Mouse (Mus musculus): Measurements from ENCODE around the gene Ptpra.
"Not testable (repeated sequence)": the region's sequence is repeated elsewhere in the genome, so short reads cannot be mapped to it uniquely, and the experiment has no call there.

The Ptpra gene

DNA sequence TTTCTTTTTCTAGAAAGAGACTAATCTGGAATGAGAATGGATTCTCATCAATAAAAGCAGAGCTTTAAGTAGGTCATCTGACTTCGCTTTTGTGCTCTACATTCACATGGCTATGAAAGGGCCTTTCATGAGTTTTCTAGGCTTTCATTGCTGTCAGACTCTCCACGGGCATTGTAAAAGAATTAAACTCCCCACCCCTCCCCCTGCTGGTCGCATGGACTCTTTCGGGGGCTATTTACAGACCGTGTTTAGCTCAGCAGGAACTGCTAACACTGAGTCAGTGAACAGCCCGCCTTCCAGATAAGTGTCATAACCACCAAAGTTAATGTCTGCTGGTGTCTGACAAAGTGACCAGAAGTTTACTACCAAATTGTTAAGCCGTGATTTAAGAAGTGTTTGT lies 41.5 kb downstream of the Ptpra start:
- DNase-seq = no peak

DNA sequence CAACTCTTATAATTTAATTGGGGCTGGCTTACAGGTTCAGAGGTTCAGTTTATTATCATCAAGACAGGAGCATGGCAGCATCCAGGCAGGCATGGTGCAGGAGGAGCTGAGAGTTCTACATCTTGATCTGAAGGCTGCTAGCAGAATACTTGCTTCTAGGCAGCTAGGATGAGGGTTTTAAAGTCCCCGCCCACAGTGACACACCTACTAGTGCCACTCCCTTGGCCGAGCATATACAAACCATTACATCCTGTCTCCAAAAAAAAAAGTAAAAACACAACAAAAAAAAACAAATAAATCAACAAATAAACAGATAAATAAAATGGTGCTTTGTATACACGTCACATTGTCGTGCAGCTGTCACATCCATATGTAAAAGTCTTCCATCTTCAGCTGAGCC lies 45.0 kb downstream of the Ptpra start:
- DNase-seq = not testable (repeated sequence)

DNA sequence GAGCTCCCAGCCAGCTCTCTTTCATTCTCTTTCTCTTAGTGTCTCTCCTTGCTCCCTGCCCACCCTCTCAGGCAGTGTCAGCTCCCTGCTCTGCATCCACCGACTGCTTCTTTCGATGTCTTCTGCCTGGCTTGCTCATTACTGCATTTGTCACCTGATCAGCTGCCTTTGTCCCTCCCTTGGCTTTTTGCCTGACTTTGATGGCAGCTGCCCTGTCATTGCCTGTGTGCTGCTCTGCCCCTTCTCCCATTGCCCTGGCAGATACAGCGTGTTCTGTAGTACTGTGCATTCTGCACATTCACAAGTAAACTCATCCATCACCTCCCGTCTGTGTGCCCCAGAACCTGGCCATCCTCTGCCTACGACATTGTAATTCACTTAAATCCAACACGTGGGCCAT lies 46.0 kb downstream of the Ptpra start:
- DNase-seq = no peak

DNA sequence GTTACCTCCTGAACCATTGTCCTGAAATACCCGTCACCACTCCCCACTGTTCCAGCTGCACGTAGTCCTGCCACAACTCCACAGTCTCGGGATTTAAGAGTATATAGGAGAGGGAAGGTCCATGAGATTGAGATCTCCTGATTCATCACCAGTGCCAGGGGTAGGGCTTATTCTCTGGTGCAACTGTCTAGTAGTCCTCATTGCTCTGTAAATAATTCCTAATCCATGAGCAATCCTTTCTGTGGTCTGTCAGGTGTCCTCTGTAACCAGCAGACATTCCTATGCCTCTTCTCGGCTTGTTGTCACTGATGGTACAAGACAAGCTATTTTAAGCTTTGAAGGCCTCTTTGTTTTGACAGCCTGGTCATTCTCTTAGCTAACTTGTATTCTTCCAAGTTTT lies 46.9 kb downstream of the Ptpra start:
- DNase-seq = no peak

DNA sequence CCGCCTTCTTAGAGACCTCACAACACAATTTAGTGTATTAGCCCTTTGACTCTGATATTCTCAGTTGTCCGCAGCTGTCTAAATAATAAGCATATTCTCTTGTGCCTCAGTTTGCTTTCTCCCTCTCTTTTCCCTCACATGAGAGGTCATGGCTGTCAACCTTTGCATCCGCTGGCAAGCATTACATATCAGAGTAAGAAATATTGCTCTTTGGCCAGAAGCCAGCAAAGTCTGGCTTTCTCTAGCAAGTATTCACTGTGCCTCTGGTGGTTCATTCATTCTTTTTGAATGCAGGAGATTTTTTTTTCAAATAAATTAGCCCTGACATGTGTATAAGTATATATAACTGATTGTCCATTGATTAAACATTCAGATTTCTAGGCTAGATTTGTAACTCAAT lies 49.5 kb downstream of the Ptpra start:
- no peak for DNase-seq

DNA sequence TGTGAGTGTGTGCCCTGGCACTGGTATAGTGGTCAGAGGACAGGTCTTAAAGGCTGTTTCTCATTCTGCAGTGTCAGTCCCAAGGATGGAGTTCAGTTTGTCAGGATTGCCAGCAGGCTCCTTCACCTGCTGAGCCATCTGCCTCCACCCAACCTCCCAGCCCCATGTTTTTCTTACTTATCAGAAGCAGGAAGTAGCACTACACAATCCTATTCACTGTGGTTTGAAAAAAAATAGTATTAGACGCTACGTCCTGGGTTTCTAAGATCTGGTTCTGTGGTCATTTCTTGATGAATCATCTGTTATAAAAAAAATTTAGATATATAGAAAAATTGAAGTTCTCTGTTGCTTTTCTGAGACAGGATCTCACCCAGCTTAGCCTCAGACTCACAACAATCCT lies 51.5 kb downstream of the Ptpra start:
- no peak for DNase-seq

DNA sequence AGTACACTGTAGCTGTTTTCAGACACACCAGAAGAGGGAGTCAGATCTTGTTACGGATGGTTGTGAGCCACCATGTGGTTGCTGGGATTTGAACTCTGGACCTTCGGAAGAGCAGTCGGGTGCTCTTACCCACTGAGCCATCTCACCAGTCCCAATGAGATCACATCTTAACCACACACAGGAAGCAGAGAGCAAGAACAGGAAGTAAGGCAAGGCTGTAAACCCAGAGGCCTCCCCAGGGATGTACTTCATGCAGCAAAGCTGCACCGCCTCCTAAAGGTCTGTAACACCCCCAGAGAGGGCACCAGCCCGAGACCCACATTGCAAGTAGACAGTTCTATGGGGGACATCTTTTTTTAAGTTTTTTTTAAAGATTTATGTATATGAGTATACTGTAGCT lies 61.5 kb downstream of the Ptpra start:
- not testable (repeated sequence) for DNase-seq

DNA sequence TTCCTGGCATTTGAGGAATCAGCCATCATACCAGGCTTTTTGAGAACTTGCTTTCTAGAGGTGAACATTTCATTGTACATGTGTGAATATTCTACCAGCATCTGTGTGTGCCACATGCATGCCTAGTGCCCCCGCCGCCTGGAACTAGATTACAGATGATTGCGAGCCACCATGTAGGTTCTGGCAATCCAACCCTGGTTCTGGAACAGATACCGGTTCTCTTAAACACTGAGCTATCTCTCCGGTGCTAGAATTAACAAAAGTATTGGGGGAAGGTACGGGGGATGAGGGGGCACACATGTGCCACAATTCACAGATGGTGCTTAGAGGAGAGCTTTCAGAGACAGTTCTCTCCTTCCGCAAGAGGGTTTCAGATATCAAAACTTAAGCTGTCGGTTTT lies 63.8 kb downstream of the Ptpra start:
- DNase-seq = no peak

DNA sequence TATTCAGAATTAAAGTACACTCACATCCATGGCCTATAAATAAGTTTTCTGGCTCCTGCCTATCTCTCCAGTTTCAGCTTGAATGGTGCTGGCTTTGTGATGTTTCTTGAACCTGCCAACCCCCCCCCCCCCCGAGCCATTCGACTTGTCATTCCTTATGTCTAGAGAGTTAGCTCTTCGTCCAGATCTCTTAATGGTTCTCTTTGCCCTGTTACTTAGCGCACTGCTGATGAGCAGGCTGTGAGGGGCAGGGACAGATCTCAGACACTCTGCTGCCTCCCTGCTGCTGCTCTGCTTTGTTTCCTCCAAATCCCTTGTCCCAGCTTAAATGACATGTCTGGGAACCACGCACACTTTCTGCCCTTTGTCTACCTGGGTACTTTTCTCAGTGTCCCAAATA lies 65.7 kb downstream of the Ptpra start:
- no peak for DNase-seq

DNA sequence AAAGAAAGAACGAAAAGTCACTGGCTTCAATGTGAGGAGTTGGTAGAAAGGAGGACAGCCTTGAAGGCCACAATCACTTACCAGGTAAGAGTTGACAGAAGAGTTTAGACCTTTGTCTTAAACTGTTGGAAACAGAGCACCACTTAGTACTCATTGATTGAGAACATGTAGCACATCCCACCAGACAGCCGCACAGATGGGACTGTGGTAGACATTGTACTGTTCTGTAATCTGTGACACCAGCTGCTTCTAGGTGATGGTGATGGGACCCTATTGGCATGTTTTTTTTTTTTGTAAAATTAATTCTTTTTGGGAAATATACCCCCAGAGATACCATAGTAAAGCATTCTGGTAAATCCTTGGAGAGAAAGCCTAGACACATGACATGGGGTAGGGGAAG lies 71.8 kb downstream of the Ptpra start:
- DNase-seq = no peak

DNA sequence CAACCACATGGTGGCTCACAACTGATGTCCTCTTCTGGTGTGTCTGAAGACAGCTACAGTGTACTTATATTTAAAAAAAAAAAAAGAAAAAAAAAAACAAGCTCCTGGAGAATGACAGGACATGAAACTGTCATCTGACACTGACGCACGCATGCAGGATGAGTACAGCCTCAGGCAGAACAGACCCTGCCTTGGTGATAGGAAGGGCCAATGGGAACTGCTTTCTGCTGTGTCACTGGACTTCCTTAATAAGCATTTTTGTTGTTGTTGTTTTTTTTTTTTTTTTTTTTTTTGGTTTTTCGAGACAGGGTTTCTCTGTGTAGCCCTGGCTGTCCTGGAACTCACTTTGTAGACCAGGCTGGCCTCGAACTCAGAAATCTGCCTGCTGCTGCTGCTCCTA lies 75.4 kb downstream of the Ptpra start:
- not testable (repeated sequence) for DNase-seq

DNA sequence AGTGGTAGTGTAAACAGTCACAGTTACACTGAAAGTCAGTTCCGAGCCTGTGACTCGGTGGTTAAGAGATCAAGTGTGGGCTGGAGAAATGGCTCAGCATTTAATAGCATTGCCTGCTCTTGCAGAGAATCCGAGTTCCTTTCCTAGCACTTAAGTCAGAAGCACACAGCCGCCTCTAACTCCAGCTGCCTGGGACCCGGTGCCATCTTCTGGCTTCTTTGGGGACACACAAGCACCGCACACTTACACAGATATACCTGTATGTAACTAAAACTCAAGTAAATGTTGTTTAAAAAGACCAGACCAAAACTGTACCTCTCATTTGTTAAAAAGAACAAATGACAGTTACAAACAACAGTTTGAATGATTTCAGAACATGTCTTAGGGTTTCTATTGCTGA lies 78.4 kb downstream of the Ptpra start:
- DNase-seq = no peak

DNA sequence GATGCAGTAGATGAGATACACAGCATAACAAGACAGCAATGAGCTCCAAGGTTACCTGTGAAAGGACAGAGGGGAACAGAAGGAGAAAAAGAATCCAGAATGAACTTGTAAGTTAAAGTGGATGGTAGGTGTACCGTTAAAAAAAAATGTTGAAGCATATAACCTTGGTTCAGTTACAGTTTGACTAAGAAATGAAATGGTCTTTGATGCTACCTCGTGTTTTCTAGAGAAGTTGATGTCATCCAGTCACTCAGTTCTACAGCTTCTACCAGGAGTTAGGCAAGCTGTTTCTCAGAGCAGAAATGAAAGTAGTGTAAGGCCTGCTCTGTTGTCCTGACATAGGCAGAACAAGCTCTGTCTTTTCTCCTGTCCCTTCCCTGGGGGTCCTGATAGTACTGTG lies 79.2 kb downstream of the Ptpra start:
- no peak for DNase-seq

DNA sequence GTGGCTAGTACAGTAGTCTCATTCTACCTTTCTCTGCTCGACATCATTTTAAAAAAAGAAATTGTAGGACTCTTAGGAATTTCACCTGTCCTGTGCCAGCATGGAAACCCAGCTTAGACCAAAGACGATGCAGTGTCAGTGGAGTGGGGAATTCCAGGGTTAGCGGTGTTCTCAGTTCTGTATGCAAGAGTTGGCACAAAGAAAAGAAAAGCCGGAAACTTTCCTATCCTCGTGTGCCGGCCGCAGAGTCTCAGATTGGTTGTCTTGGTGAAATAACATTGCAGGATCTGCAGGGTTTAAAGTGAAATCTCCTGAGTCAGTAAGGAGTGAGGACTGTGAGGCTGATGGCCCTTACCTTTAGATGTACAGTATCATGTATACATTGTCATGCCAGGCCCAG lies 79.8 kb downstream of the Ptpra start:
- no peak for DNase-seq

DNA sequence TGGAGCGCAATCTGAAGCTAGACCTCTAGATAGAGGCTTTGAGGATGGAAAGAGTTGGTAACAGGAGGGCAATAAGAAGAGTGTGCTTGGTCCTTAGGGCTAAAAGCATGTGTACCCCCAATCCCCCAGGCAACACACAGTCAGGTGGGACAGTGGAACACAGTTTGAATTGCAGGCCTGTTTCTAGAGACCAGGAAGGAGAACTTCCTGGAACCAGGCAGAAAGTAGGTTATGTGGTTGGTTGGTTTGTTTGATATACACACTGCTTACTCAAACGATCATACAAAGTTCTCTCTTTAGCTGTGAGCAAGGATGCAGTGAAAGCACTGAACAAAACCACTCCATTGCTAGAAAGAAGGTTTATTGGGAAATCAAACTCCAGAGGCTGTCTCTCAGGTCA lies 82.1 kb downstream of the Ptpra start:
- peak in 1 of 2 experiments; percentile 38 for DNase-seq

DNA sequence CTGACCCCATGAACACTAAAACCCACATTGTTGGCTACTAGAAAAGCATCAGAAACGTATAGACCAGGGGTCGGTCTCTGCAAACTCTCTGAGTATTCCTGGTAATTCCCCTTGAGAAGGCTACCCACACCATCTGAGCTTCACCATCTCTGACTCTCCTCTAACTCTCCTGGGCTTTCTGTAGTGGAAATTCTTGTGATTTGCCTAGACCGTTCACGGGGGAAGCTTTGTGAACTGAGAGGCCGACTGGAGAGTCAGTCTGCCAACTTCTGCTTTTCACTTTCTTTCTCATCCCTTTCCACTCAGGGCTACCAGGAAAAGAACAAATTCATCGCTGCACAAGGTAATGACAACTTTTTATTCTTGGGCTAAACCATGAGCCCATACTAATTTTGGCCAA lies 84.9 kb downstream of the Ptpra start:
- DNase-seq = no peak

DNA sequence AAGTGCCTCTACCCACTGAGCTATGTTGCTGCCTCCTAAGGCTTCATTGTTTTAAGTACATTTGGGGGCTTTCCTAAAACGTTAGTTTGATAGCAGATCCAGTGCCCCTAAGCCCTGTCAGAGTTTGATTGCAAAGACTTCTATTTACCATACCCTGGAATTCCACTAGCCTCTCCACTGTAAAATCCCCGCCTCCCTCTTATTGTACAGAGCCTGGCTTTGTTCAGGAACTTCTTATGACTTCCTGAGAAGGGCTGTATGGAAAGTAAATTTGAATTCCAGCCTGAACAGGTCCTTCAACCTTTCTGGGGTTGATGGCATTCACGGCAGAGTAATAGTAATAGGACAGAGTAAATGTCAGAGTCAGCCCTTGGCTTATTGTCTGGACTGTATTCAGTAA lies 86.8 kb downstream of the Ptpra start:
- DNase-seq = no peak

DNA sequence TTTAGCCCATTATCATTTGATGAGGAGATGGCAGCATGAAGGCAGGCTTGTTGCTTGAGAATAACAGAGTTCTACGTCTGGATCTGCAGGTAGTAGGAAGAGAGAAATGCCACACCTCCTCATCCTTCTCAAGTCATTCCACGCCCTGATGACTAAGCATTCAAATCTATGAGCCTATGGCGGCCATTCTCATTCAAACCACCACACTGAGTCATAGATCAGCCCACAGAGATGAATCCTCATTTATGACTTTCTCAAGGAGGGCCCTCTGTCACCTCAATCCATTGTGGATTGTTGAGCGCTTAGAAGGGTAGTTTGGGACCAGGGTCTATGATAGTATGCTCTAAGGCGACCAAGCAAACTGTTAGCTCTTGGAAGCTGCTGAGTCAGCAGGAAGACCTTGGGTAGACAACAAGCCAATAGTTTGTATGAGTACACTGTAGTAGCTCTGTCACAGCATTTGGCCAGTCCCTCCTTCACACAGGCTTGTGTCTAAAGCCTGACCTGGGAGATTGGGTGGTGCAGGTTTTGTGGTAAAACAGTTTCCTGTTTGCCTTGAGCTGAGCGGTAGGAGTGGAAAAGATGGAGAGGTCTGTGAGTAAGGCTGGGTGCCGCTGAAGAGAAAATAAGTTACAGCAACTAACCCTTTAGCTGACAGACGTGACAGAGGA lies 88.9 kb downstream of the Ptpra start:
- peak in 1 of 2 experiments; percentile 50 for DNase-seq

DNA sequence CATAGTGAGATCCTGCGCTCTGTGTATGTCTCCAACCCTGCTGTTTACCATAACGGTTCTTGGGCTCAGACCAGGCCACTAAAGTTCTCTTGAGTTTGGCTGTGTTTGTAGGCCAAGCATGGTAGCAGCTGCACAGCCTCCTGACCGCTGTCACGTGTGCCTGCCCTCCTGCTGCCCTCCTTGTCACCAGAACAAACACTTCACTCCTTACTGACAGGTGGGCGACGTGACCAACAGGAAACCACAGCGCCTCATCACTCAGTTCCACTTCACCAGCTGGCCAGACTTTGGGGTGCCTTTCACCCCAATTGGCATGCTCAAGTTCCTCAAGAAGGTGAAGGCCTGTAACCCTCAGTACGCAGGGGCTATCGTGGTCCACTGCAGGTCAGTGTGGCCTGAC lies 90.2 kb downstream of the Ptpra start:
- DNase-seq = peak; percentile 58 to 74

DNA sequence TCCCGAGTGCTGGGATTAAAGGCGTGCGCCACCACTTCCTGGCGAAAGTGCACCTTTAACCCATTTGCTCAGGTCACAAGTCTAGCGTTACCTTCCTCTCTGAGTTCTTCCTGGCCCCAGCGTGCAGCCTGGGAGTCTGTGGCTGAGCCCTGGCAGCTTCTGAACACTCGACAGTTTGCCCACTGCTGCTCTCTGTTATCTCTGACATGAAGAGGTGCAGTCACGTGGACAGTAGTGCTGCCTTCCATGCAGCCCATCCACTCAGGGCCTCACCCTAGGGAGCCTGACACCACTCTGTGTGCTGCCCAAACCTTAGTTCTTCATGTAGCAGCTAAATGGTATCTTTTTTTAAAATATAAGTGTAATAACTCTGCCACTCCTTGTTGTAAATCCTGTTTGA lies 96.9 kb downstream of the Ptpra start:
- no peak for DNase-seq

DNA sequence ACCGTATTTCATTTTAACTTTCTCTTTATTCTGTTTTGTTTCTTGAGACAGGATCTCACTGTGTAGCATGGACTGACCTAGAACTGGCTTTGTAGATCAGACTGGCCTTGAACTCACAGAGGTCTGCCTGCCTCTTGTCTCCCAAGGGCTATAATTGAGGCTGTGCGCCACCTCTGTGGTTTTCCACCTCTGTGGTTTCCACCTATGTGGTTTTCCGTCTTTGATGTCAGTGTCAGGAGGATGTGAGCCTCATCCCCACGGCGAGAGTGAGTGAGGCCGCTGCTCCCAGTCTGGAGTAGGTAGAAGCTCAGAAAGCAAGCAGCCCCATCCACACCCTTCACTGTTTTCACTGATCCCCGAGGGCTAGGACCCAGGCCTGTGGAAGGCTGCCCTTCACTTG lies 104.8 kb downstream of the Ptpra start:
- no peak for DNase-seq

DNA sequence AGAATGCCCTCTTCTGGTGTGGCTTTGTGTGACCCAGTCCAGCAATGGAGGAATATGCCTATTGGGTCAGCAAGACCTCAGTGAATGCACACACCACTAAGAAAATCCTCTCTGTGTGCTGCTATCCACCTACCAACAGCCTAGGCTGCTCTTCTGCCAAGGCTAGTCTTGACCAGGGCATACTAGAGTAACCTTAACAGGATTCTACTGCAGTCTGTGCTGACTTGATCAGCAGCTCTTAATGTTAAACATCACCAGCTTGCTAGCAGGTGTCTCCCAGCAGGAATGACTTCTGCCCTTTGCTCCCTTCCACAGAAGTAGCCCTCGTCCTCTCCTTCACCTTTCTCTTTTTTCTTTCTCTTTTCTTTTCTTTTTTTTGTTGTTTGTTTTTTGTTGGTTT lies 106.2 kb downstream of the Ptpra start:
- DNase-seq = no peak

DNA sequence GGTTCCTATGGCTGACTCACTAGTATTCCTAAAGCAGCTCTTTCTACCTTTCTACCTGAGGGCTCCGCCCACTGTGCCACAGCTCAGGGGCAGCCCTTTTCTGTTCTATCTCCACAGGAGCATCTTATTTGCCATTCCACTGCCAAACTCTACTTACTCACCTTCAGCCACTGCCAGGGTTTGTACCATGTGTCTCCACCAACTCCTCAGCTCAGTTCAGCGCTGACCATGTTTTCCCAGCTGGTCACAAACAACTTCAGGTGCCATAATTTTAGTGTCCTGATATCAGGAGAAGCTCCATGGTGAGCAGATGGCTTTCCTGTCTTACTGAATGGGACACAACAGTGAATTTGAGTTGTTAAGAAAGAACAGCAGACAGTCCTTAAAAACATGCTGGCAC lies 107.4 kb downstream of the Ptpra start:
- no peak for DNase-seq

DNA sequence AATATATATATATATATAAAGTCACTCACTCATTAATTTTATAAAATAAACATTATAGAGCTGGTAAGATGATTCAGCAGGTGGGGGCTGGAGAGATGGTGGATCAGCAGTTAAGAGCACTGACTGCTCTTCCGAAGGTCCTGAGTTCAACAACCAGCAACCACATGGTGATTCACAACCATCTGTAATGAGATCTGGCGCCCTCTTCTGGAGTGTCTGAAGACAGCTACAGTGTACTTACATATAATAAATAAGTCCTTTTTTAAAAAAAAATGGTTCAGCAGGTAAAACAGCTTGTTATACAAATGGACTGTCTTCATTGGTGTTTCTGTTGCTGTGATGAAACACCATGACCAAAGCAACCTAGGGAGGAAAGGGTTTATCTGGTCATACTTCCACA lies 107.9 kb downstream of the Ptpra start:
- DNase-seq = no peak

DNA sequence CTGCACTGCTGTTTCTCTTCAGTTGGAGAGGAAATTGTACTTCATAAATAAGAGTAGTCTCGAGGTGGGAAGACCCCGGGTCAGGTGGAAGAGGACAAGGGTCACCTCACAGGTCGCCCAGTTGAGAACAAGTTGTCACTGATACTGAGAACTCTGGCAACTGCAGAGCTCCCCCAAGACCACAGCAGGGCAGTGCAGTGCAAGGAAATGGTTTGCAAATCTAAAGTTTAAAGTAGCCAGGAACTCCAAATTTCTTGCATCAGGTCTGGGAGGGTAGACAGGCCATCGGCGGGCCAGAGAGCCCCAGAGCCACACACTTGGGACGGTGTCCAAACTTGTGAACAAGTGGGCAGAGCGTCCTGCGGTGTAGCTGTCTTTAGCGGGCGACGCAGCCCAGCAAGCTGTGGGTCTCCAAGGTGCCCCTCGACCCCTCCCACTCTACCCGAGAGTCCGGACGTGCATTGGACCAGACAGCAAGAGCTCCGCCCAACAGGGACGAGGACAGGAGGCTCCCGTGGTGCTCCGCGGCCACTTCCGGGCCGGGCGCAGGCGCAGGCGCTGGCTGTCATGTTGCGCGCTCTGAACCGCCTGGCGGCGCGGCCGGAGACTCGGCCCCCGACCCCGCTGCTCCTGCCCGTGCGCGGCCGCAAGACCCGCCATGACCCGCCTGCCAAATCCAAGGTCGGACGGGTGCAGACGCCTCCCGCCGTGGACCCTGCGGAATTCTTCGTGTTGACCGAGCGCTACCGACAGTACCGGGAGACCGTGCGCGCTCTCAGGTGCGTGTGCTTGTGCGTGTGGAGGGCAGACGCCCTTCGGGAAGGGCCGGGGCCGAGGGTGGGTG lies 113.4 kb downstream of the Ptpra start, which contains the start of gene Mrps26:
Mrps26 (plus strand) TSS at position 531 of the 844 bp plus-strand sequence.
- peak; percentile 89 to 91 for DNase-seq
